Mouse (Mus musculus) yolk sac, embryonic 10.5 days (tissue): ENCODE measurements around the gene Cdk2ap2.
A peak's percentile ranks its signal among the peaks of the same experiment; 100 is the strongest.
"Not testable (repeated sequence)": the region's sequence is repeated elsewhere in the genome, so short reads cannot be mapped to it uniquely, and the experiment has no call there.

Source experiments
- DNase-seq: peaks from one replicate; pipeline ENCODE4 v3.0.0-alpha.2; 2017; ENCODE audit warnings: low spot score

The Cdk2ap2 gene

GRCm38 (mm10) chr19:4068242-4068641 is 28.7 kb upstream of the Cdk2ap2 start:
- not testable (repeated sequence) for DNase-seq

DNA sequence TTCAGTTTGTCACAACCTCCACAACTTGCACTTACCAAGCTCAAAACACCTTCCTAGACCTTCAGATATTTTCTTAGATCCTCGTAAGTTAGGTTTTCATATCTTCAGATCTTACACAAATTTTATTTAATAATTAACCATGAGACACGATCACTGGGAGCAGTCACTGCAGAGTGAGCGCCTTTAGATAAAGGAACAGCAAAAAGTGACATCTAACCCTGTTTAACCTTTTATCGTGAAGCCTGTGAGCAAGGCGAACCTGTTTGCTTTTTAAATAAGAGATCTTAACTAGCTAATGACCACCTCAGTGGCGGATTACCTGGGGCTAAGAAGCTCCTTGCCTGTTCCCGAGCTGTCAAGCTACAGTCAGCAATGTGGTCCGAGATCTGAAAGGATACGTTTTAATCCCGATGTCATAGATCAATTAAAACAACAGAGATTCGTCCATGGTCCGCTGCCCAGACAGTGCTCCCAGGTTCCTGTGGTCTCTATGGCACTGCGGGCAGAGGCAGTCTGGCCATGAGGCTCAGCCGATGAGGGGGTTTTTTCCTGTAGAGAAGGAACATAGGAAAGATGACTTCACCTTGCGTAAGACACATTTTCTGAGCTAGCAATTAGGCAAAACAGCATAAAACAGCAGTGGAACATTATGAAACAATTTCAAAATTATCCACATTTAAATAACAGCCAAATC is 28.1 kb upstream of the Cdk2ap2 start:
- DNase-seq = peak; percentile 42

DNA sequence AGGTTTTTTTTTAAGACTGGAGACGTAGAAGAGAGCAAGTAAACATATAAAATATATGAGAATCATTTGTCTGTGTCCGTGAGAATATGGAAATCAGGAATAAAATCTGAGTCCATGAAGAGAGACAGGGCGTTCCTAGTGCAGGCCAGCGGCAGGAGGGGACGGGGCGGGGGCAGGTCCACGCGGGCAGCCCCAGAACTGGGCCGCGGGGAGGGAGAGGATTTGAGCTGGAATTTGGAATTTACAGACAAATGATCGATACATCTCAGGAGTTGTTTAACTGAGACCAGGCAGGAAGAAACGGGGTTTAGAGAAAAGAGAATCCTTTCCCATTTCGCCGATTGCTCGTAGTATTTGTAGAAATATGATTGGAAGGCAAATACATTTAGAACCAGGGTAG is 26.7 kb upstream of the Cdk2ap2 start:
- DNase-seq = no peak

- DNase-seq = no peak
Measured at GRCm38 (mm10) chr19:4070756-4071155, 26.2 kb upstream of the Cdk2ap2 start.

GRCm38 (mm10) chr19:4071406-4071805 is 25.6 kb upstream of the Cdk2ap2 start:
- DNase-seq = no peak

GRCm38 (mm10) chr19:4072706-4073424 is 24.1 kb upstream of the Cdk2ap2 start:
- DNase-seq = no peak

GRCm38 (mm10) chr19:4075531-4075930 is 21.5 kb upstream of the Cdk2ap2 start:
- DNase-seq = no peak

DNA sequence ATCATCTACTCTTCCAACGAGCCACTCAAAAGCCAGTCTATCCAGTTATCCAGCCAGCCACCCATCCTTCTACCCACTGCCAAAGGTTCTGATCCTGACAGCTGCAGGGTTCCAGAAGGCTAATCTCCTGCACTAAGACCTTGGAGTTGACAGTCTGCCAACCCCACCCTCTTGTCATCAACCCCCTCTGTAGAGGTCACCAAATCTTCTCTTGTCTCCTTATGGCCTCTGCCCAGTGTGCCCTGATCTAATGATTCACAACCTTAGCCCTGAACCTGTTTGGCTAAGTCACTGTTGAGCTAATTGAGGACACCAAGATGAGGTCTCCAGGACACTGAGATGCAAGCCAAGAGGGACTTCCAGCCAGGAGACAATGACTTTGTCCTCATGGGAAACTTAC is 17.4 kb upstream of the Cdk2ap2 start:
- DNase-seq = no peak

- no peak for DNase-seq
Measured at GRCm38 (mm10) chr19:4080511-4081009, 16.4 kb upstream of the Cdk2ap2 start.

GRCm38 (mm10) chr19:4081394-4081793 is 15.6 kb upstream of the Cdk2ap2 start, which contains the start of gene Cabp2:
TSS of gene Cabp2 (plus strand) at chr19:4081578.
- DNase-seq = no peak

DNA sequence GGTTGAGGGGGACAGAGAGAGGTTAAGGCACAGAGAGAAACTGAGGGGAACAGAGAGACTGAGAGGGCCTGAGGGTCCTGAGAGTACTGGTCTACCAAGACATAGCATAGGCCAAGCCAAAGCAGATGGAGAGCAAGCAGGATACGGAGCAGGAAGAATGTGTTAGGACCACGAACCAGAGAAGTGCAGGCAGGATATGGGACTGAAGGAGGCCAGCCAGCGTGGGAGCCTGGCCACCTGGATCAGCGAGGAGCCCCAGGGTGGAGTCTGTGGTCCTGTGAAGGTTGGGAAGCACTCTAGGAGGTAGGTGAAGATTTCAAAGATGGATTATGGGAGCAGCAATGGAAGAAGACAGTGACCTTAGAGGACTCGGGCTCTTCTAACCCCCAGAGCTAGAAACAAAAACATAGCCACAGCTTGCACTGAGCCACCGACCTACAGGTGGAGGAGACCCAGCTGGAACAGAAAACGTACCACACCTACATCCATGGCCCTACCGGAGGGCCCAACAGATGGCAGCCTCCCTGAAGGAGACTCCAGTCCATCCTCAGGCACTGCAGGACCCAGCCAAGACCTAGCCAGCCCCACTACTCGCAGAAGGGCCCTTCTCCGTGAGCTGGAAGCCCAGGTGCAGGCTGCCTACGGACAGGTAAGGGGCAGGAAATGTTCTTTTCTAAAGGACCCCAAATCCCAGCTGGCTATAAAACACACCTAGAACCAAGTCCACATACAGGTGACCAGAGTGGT is 14.6 kb upstream of the Cdk2ap2 start:
- DNase-seq = no peak

DNA sequence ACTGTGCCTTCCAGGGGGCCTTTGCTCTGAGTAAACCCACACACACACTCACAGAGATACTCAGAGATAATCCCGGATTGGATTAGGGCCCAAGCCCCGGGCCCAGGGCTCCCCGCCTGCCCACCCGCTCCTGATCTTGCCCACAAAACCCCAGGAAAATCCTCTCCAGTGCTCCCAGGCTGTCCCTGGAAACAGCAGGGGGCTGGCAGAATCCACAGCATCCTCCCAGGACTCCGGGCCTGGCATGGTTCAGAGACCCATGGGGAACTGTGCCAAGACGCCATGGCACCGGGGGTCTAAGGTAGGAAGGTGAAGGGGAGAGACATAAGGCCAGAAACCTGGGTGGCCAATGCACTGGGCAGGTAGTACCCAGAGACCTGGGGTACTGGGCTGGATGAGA is 13.7 kb upstream of the Cdk2ap2 start:
- DNase-seq = no peak

DNA sequence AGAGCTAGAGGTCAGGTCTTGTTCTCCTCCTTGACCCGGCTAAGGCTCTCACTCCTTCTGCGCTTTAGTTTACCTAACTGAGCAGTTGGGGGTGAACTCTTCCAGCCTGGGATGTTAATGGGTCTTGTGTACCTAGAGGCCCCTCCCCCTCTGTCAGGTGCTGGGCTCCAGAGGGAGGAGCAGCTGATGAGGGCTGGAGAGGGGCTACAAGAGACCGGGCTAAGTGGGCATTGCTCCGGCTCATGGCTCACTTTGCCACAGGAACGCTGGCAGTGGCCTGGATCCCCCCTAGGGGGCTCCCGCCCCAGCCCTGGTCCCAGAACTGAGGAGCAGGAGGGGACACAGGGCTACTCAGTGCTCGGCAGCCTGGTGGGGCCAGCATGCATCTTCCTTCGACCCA is 13.2 kb upstream of the Cdk2ap2 start:
- DNase-seq = no peak

DNA sequence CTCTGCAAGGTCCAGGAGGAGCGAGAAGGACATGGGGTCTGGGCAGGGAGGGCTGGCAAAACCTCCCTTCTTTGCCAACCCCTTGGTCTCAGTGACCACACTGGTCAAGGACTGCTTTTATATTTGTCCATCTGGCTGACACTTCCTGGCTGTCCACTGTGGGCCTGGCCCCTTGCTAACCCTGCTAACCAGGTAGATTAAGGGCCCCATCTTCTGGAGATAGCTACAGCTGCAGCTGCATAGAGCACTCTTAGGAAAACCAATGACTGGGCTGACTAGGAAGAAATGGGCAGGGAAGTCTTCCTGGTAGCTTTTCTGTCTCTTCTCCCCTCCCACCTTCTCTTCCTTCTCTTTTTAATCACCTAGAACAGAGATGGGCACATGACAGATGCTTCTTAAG is 12.0 kb upstream of the Cdk2ap2 start:
- DNase-seq = no peak

DNA sequence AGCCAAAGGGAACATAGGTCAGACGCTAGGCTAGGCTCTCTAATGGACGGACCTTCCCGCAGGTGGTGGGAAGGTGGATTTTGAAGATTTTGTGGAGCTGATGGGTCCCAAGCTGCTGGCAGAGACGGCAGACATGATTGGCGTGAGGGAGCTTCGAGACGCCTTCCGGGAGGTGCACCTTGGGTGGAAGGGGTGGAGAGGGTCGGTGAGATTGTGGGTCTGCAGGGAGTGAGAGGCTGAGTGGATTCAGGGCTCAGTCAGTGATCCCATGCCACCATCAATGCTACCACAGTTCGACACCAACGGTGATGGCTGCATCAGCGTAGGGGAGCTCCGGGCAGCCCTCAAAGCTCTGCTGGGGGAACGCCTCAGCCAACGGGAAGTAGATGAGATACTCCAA is 10.8 kb upstream of the Cdk2ap2 start:
- DNase-seq = no peak

DNA sequence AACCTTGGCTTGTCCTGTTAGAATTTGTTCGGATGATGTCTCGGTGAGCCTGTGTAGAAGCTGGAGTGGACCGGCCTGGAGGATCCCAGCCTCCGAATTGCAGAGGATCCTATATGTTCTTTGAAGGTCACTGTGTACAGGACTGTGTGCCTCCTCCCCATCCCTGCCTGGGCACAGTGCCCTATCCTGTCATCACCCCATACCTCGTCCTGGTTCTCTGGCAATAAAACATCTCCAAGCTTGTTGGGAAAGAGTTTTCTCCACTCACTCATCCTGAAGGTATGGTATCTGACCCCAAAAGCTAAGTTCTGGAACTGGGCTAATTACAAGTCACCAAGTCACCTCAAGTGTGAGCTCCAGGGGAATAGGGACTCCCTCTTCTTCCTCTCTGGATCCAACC is 9.9 kb upstream of the Cdk2ap2 start:
- DNase-seq = no peak

DNA sequence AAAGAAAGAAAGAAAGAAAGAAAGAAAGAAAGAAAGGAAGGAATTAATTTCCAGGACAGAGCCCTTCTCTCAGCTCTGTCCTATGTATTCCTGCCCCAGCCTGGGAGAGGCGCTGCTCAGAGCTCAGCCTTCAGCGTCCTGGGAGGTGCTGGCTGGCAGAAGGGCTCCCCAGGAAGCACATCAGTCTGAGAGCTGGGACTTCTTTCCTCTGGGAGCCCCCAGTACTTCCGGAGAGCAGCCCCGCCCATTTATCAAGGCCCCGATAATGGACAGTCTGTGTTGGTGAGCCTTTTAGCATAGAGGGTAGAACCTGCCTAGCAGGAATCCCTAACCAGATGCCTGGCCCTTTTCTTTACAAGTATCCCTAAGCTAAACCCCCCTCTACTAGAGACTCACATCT is 8.8 kb upstream of the Cdk2ap2 start:
- no peak for DNase-seq

- no peak for DNase-seq
Measured at GRCm38 (mm10) chr19:4089128-4089527, 7.9 kb upstream of the Cdk2ap2 start.

DNA sequence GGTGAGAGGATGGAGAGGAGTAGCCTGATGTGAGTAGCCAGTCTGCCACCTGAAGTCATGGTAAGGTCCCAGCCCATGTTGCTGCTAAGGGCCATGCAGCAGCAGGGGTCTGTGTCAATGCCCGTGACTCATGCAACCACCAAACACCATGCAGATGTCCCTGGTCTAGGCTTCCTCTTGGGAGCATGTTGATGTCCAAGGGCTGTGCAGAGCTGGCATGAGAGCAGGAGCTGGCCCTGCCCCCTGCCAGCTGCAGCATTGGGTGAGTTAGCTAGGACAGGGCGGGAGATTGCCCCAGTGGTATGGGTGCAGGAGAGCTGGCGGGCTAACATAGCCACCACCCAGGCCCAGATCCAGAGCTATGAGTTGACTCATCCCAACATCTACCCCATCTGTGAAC is 6.5 kb upstream of the Cdk2ap2 start:
- DNase-seq = no peak

GRCm38 (mm10) chr19:4091383-4091782 is 5.6 kb upstream of the Cdk2ap2 start:
- no peak for DNase-seq

DNA sequence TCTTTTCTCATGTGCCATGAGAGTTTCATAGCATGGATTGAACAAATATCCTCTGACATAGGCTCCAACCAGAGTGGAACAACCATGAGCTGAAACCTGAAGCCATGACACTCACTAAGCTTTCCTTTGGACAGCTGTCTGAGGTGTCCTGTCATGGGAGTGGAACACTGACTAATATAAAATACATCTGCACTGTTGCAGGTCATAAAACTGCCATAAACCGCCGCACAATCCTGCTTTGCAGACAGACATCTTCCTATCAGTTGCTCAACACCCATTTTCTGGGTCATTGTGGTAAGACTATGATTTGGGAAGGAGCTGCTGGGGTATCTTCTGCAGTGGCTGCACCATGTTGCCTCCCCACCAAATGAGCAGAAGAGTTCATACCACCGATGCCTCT is 4.2 kb upstream of the Cdk2ap2 start:
- no peak for DNase-seq

- no peak for DNase-seq
Measured at GRCm38 (mm10) chr19:4093772-4094171, 3.2 kb upstream of the Cdk2ap2 start.

- DNase-seq = no peak
Measured at GRCm38 (mm10) chr19:4094348-4094747, 2.6 kb upstream of the Cdk2ap2 start.
